Mouse (Mus musculus) hematopoietic stem cell, adult 5-6 weeks (primary cell): Measurements from ENCODE around the gene Ptch2. TPM values are rescaled to one million over a fixed set of nuclear protein-coding genes. Genes with fewer than 3 reads are reported as not detected.

ENCODE experiments used
- ATAC-seq, 2 experiments: fragments of 125-278 bp in 1 of 2; replicated peaks in 1 of 2; 2 replicates each; pipeline ENCODE4 v1.8.0; 2016 to 2017; ENCODE audit warnings: inconsistent platforms in 2 of 2, mild to moderate bottlenecking in 2 of 2, moderate number of reproducible peaks in 2 of 2, low read depth in 1 of 2, moderate TSS enrichment in 1 of 2; ENCODE audit not compliant: low FRiP score in 2 of 2, poor library complexity in 2 of 2, severe bottlenecking in 2 of 2, insufficient read depth in 1 of 2, low TSS enrichment in 1 of 2
- total RNA-seq: library from RNA; stranded (forward); fragments of 172-1452, 232-1000 nt; gene quantifications from 2 replicates; pipeline ENCODE4 v1.2.3, GENCODE M21; 2017

Ptch2 gene
- total RNA-seq, 1 experiment from 2014 or later = not detected

DNA sequence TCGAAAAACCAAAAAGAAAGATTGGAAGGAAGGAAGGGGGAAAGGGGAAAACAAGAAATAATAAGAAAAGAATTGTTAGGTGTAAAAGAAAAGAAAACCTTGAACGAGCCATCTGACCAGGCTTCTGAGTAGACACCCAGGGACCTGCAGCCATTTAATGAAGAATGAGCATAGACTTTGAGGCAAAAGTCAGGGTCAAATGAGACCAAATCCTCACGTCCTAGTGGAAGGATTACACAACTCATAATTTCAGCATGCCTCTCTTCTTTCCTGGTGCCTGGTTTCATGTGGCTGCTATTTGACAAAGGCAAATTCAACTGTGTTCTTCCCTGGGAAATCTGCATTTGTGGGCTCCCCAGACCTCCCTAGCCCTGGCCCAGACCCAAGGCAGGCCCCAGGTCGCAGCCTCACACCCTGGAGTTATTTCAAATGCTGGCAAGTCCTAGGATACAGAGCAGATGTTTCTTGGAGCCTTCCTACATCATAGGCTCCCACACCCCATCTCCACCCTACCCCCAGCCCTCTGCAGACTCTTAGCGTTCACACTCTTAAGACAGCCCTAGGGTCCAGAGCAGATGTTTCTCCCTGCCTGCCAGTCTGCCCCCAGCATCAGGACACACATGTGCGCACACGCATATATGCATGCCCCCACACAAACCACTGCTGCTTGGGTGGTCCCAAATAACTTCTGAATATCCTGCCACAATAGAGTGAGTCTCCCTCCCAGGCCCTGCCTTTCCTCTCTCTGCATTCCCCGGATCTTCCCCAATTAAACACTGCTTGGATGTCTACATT lies 2.3 kb downstream of the Ptch2 start:
- ATAC-seq = no peak

DNA sequence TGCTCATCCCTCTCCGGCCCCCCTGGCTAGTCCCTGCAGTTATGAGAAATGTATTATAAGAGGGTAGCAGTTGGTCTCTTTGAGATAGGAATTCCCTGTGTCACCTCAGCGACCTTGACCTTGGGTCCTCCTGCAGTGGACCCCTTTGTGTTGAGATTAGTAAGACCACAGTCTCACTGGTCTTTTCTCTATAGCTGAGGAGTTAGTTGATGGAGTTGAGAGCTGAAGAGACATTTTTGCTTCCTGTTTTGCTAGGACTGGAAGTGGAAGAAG lies 2.8 kb downstream of the Ptch2 start:
- no peak for ATAC-seq

DNA sequence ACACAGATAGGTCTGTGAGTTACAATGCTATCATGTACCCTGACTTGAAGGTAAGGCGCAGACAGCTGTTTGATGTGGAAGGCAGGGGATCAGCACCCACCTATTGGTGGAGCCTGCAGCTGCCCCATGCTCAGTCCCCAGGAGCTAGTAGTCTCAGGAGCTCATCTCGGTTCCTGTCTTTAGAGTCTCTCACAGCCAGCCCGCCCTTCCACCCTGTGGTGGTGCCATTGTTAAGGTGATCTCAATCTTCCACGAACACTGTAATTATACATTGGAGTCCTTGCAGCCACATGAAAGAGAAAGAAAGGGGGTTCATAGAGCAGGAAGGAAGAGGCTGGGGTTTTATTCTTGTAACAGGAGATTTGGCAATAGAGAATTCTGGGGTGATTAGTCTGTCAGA lies 4.2 kb downstream of the Ptch2 start:
- no peak for ATAC-seq

DNA sequence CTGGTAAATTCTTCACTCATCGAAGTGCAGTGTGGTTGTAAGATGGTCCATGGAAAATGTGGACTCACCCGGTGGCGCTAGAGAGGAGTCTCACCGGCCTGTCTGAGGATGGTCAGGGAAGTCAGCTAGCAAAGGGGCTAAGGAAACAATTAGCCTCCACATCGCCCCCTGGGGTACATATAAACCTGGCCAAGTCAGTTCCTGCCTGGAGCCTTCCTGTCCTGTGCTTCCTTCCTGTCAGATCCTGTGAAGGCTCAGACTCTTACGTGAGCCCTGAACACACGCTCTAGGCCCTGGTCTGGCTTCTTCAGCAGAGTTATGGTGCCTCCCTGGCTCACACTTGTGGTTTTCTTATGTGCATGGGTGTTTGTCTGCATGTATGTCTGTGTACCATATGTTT lies 5.3 kb downstream of the Ptch2 start:
- 0 out of 4 replicates have a peak, but pooled peaks of 1 of the 2 experiments have one; percentile 14 for ATAC-seq

- no peak for ATAC-seq
These were observed 8.8 kb downstream of the Ptch2 start for GRCm38 (mm10) chr4:117104672-117105071.

DNA sequence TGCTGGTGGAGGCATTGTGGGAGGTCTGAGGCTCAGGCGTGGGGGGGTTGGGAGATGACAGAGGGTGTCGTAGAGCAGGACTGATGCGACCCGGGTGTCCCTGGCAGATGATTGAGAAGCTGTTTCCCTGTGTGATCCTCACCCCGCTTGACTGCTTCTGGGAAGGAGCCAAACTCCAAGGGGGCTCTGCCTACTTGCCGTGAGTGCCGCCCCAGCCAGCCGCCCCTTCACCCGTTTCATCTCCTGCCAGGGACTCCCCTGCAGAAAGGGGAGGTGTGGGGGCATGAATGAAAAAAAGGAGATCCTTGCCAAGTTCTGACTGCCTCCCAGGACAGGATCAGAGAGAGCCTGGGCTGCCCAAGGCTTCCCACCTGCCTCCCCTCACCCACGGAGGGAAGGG lies 9.3 kb downstream of the Ptch2 start:
- ATAC-seq = no peak

DNA sequence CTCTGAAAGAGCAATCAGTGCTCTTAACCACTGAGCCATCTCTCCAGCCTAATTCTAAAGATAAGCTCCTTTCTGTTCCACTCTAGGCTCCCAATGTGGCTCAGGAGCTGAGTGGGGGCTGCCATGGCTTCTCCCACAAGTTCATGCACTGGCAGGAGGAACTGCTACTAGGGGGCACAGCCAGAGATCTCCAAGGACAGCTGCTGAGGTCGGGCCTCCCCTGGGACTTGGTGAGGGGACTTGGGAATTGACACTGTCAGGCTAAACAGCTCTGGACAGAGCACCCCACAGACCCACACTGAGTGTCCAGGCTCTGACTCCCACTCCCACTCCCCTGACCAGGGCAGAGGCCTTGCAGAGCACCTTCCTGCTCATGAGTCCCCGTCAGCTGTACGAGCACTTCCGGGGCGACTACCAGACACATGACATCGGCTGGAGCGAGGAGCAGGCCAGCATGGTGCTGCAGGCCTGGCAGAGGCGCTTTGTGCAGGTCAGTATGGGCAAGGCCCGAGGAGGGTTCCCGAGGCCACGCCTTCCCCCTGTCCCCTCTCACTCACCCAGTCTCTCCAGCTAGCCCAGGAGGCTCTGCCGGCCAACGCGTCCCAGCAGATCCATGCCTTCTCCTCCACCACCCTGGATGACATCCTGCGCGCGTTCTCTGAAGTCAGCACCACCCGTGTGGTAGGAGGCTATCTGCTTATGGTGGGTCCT lies 12.1 kb downstream of the Ptch2 start:
- no peak for ATAC-seq

GRCm38 (mm10) chr4:117108524-117108849 lies 12.6 kb downstream of the Ptch2 start:
- ATAC-seq = no peak

GRCm38 (mm10) chr4:117109330-117109729 lies 13.5 kb downstream of the Ptch2 start:
- ATAC-seq = no peak

- ATAC-seq = no peak
These were observed 14.4 kb downstream of the Ptch2 start for GRCm38 (mm10) chr4:117110249-117110648.

DNA sequence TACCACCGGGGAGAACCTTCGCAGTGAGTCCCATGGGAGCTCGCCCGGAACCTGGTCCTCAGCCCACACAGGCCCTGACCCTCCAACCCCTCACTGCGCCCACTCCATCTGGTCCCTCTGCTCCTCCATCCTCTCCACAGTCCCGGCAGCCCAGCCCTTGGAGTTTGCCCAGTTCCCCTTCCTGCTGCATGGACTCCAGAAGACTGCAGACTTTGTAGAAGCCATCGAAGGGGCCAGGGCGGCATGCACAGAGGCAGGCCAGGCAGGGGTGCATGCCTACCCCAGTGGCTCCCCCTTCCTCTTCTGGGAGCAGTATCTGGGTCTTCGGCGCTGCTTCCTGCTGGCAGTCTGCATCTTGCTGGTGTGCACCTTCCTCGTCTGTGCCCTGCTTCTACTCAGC lies 15.1 kb downstream of the Ptch2 start:
- ATAC-seq = no peak

DNA sequence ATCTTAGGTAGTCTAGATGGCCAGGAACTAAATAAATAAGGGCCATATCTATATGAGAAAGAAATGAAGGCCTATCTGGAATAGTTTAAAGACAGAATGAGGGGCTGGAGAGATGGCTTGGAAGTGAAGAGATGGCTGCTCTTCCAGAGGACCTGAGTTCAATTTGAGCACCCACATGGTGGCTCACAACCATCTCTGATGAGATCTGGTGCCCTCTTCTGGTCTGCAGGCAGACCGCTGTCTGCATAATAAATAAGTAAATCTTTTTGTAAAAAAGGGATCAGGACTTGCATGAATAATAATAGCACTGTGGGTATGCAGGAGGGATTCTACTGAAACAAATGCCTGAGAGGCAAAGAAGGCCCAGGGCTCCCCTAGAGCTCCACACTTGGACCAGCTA lies 17.4 kb downstream of the Ptch2 start:
- ATAC-seq = no peak

GRCm38 (mm10) chr4:117115592-117115991 lies 19.7 kb downstream of the Ptch2 start:
- ATAC-seq = no peak

GRCm38 (mm10) chr4:117117931-117118330 lies 22.1 kb downstream of the Ptch2 start:
- ATAC-seq = no peak; a peak in 1 of 4 replicates

- no peak for ATAC-seq
These were observed 23.8 kb downstream of the Ptch2 start for GRCm38 (mm10) chr4:117119636-117120035.

GRCm38 (mm10) chr4:117120052-117120444 lies 24.2 kb downstream of the Ptch2 start:
- no peak for ATAC-seq

DNA sequence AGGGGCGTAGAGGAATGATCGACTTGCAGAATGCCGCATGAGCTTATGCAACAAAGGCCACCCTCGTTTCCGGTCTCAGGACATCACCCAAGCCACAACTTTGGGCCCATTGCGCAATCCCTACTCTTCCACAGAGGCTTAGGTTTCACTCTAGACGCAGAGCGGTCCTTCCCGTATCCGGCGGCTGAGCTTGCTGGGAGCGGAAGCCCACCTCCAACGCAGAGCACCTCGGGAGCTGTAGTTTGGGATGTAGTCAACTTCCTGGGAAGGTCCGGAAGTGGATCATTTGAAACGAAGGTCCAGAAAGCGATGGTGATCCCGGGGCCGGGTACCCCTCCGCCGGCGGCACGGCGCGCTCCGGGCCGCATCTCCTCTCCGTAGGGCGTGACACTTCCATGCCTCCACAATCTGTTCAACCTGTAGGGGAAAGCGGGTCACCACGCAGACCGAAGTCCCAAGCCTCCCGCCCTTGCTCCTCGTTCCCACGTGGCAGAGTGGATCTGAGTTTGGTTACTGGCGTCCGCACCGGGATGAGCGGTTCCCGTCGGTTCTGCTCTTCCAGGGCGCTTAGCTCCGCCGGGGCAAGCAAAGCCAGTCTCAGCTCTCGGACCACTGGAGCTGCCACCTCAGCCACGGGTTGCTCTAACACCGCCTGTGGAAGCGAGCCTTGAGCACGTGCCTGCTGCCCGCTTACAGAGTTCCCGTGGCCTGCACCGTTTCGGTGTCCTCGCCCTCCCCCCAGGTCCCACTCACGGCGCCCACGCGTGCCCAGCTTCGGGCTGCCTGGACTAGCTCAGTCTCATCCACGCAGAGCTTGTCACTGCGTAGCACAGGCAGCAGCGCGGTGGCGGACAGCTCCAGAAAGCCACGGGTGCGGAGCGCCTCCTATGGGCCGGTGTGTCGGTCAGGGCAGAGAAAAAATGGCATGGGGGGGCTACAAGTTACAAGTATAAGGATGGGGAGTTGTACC lies 24.9 kb downstream of the Ptch2 start:
- peak; percentile 66 to 79 for ATAC-seq

DNA sequence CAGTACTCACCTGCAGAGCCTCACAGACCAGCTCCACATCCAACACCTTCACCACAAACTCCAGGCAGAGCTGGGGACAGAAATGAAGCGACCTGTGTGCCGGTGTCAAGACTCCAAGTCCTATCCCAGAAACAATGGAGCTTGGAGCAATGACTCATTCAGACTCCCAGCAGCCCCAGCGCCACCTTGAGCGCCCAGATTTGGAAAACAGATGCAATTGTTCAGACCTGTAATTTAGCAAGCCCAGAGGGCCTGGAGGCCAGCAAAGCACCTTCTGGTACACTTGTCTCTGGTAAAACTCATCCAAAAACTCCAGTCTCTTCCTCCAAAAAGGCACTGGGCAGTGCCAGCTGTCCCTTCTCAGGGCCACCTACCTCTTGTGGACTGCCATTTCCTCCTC lies 26.3 kb downstream of the Ptch2 start:
- no peak for ATAC-seq
